Mouse (Mus musculus): ENCODE results near the gene Ccdc36. TPM values are rescaled to one million over a fixed set of nuclear protein-coding genes. Genes with fewer than 3 reads are reported as not detected.

The Ccdc36 gene
- polyA plus RNA-seq, 1 experiment: not detected

GRCm38 (mm10) chr9:108449860-108450259, 21.6 kb upstream of the Ccdc36 start:
- no peak for DNase-seq
- Histone ChIP-seq H3K27me3 (replicated peaks; ENCODE audit: control insufficient read depth, insufficient read depth, low read length) (no peaks in the 10 kb centered on the region), H3K27ac (ENCODE audit: insufficient read depth, low read depth, low read length) (no peak overlapping the region), H3K4me1 (ENCODE audit: control insufficient read depth, insufficient read depth, low read length) (peaks cover 7% of the 10 kb centered on the region), H3K36me3 (ENCODE audit: control insufficient read depth, insufficient read depth, low read length) (no peaks in the 10 kb centered on the region), H3K4me3 (ENCODE audit: insufficient read depth, low read depth, low read length) (no peak overlapping the region)
- 73% methylated on average over 4 of the region's 4 CpGs for WGBS
- TF ChIP-seq POLR2A (IDR thresholded peaks at IDR 0.05; ENCODE audit: low read depth, low read length): no peak
- no peak for TF ChIP-seq CTCF (conservative IDR thresholded peaks at IDR 0.05; ENCODE audit: insufficient read depth, insufficient read length, low read depth, low read length)

GRCm38 (mm10) chr9:108445125-108445524, 16.8 kb upstream of the Ccdc36 start:
- no peak for TF ChIP-seq POLR2A (IDR thresholded peaks at IDR 0.05; ENCODE audit: low read depth, low read length)
- no peak for TF ChIP-seq CTCF (conservative IDR thresholded peaks at IDR 0.05; ENCODE audit: insufficient read depth, insufficient read length, low read depth, low read length)
- H3K4me1 ChIP-seq (ENCODE audit: control insufficient read depth, insufficient read depth, low read length): no peaks in the 10 kb centered on the region

GRCm38 (mm10) chr9:108441236-108441919, 13.1 kb upstream of the Ccdc36 start:
- Histone ChIP-seq H3K36me3 (ENCODE audit: control insufficient read depth, insufficient read depth, low read length) (no peaks in the 10 kb centered on the region), H3K4me3 (ENCODE audit: insufficient read depth, low read depth, low read length) (no peak overlapping the region), H3K4me1 (ENCODE audit: control insufficient read depth, insufficient read depth, low read length) (no peaks in the 10 kb centered on the region), H3K27me3 (replicated peaks; ENCODE audit: control insufficient read depth, insufficient read depth, low read length) (no peaks in the 10 kb centered on the region), H3K27ac (ENCODE audit: insufficient read depth, low read depth, low read length) (no peak overlapping the region)
- WGBS: 78% methylated on average over 11 of the region's 11 CpGs
- no peak for DNase-seq
- TF ChIP-seq CTCF (conservative IDR thresholded peaks at IDR 0.05; ENCODE audit: insufficient read depth, insufficient read length, low read depth, low read length): no peak
- no peak for TF ChIP-seq POLR2A (IDR thresholded peaks at IDR 0.05; ENCODE audit: low read depth, low read length)

More at GRCm38 (mm10) chr9:108445125-108445524, 16.8 kb upstream of the Ccdc36 start:
- DNase-seq: no peak
- H3K27ac ChIP-seq (ENCODE audit: insufficient read depth, low read depth, low read length): no peak overlapping the region
- 46% methylated on average over 9 of the region's 9 CpGs for WGBS
- H3K27me3 ChIP-seq (replicated peaks; ENCODE audit: control insufficient read depth, insufficient read depth, low read length): no peaks in the 10 kb centered on the region
- H3K36me3 ChIP-seq (ENCODE audit: control insufficient read depth, insufficient read depth, low read length): no peaks in the 10 kb centered on the region
- H3K4me3 ChIP-seq (ENCODE audit: insufficient read depth, low read depth, low read length): no peak overlapping the region

GRCm38 (mm10) chr9:108440485-108440884, 12.2 kb upstream of the Ccdc36 start:
- TF ChIP-seq POLR2A (IDR thresholded peaks at IDR 0.05; ENCODE audit: low read depth, low read length) (no peak), CTCF (conservative IDR thresholded peaks at IDR 0.05; ENCODE audit: insufficient read depth, insufficient read length, low read depth, low read length) (no peak)
- no peaks in the 10 kb centered on the region for H3K36me3 ChIP-seq (ENCODE audit: control insufficient read depth, insufficient read depth, low read length)
- H3K27me3 ChIP-seq (replicated peaks; ENCODE audit: control insufficient read depth, insufficient read depth, low read length): no peaks in the 10 kb centered on the region
- H3K4me3 ChIP-seq (ENCODE audit: insufficient read depth, low read depth, low read length): no peak overlapping the region
- WGBS: 65% methylated on average over 5 of the region's 5 CpGs
- no peaks in the 10 kb centered on the region for H3K4me1 ChIP-seq (ENCODE audit: control insufficient read depth, insufficient read depth, low read length)
- no peak overlapping the region for H3K27ac ChIP-seq (ENCODE audit: insufficient read depth, low read depth, low read length)
- DNase-seq: no peak

GRCm38 (mm10) chr9:108439176-108439575, 10.9 kb upstream of the Ccdc36 start:
- Histone ChIP-seq H3K27me3 (replicated peaks; ENCODE audit: control insufficient read depth, insufficient read depth, low read length) (no peaks in the 10 kb centered on the region), H3K36me3 (ENCODE audit: control insufficient read depth, insufficient read depth, low read length) (no peaks in the 10 kb centered on the region), H3K4me1 (ENCODE audit: control insufficient read depth, insufficient read depth, low read length) (no peaks in the 10 kb centered on the region), H3K4me3 (ENCODE audit: insufficient read depth, low read depth, low read length) (no peak overlapping the region), H3K27ac (ENCODE audit: insufficient read depth, low read depth, low read length) (no peak overlapping the region)
- no peak for TF ChIP-seq POLR2A (IDR thresholded peaks at IDR 0.05; ENCODE audit: low read depth, low read length)
- TF ChIP-seq CTCF (conservative IDR thresholded peaks at IDR 0.05; ENCODE audit: insufficient read depth, insufficient read length, low read depth, low read length): no peak
- no peak for DNase-seq
- WGBS: 94% methylated on average over 6 of the region's 6 CpGs

- H3K4me1 ChIP-seq (ENCODE audit: control insufficient read depth, insufficient read depth, low read length): no peaks in the 10 kb centered on the region; the same call in 1 of the 2 replicates
- no peak for DNase-seq
- 86% methylated on average over 3 of the region's 3 CpGs for WGBS
- H3K27ac ChIP-seq (ENCODE audit: insufficient read depth, low read depth, low read length): no peak within 1 kb of the TSS
- TF ChIP-seq POLR2A (IDR thresholded peaks at IDR 0.05; ENCODE audit: low read depth, low read length) (no peak), CTCF (conservative IDR thresholded peaks at IDR 0.05; ENCODE audit: insufficient read depth, insufficient read length, low read depth, low read length) (no peak)
- no peaks in the 10 kb centered on the region for H3K36me3 ChIP-seq (ENCODE audit: control insufficient read depth, insufficient read depth, low read length)
- no peak within 1 kb of the TSS for H3K4me3 ChIP-seq (ENCODE audit: insufficient read depth, low read depth, low read length)
- H3K27me3 ChIP-seq (replicated peaks; ENCODE audit: control insufficient read depth, insufficient read depth, low read length): no peaks in the 10 kb centered on the region
These were observed 7.9 kb upstream of the Ccdc36 start, which contains the start of gene BC048562 for GRCm38 (mm10) chr9:108436182-108436581. TSS of gene BC048562 (plus strand) at chr9:108436482.

- Histone ChIP-seq H3K36me3 (ENCODE audit: control insufficient read depth, insufficient read depth, low read length) (no peaks in the 10 kb centered on the region), H3K27me3 (replicated peaks; ENCODE audit: control insufficient read depth, insufficient read depth, low read length) (no peaks in the 10 kb centered on the region), H3K4me3 (ENCODE audit: insufficient read depth, low read depth, low read length) (no peak overlapping the region), H3K27ac (ENCODE audit: insufficient read depth, low read depth, low read length) (no peak overlapping the region), H3K4me1 (ENCODE audit: control insufficient read depth, insufficient read depth, low read length) (no peaks in the 10 kb centered on the region; the same call in 1 of the 2 replicates)
- WGBS: 49% methylated on average over 32 of the region's 32 CpGs
- no peak for DNase-seq
- no peak for TF ChIP-seq CTCF (conservative IDR thresholded peaks at IDR 0.05; ENCODE audit: insufficient read depth, insufficient read length, low read depth, low read length)
- TF ChIP-seq POLR2A (IDR thresholded peaks at IDR 0.05; ENCODE audit: low read depth, low read length): no peak
These were observed 3.3 kb upstream of the Ccdc36 start for GRCm38 (mm10) chr9:108431431-108432067.
